Comparison of ENCODE assay signal across 8 mouse cellular contexts in genomic region chr16:35541117-35541641, GRCm38 (mm10). TPM values are rescaled to one million over a fixed set of nuclear protein-coding genes. Genes with fewer than 3 reads are reported as not detected.
DNase-seq lines count a peak whose midpoint lies in the region; ATAC-seq and TF ChIP-seq lines count a peak whose summit lies in the region.

Gene Sema5b (plus strand): TSS chr16:35541145.

- H3K4me3 ChIP-seq in heart, adult 2 months: peak within 1 kb of the TSS; percentile 51
- H3K4me3 ChIP-seq in heart, embryonic 11.5 days (ENCODE audit: low read depth, low read length): peak within 1 kb of the TSS; percentile 62
- peak within 1 kb of the TSS; percentile 64 for H3K4me3 ChIP-seq in kidney, embryonic 15.5 days (replicated peaks)
- H3K4me3 ChIP-seq in limb, embryonic 15.5 days: peak within 1 kb of the TSS; percentile 57
- peak within 1 kb of the TSS; percentile 76 for H3K4me3 ChIP-seq in neural tube, embryonic 14.5 days (ENCODE audit: low read depth, low read length)

- TF ChIP-seq POLR2A in heart, adult 2 months (IDR thresholded peaks at IDR 0.05; ENCODE audit: insufficient read depth, low read depth, low read length): no peak

- H3K27me3 ChIP-seq in heart, adult 2 months (ENCODE audit: control insufficient read depth, insufficient read depth, low read length): peaks cover 9% of the 10 kb centered on the region
- peaks cover 70% of the 10 kb centered on the region for H3K27me3 ChIP-seq in heart, embryonic 11.5 days (ENCODE audit: control insufficient read depth, insufficient read depth, low read length)
- H3K27me3 ChIP-seq in kidney, embryonic 15.5 days: peaks cover 83% of the 10 kb centered on the region
- H3K27me3 ChIP-seq in limb, embryonic 15.5 days: peaks cover 80% of the 10 kb centered on the region
- H3K27me3 ChIP-seq in neural tube, embryonic 14.5 days (ENCODE audit: control insufficient read depth, insufficient read depth, low read length): no peaks in the 10 kb centered on the region

- H3K4me1 ChIP-seq in heart, adult 2 months (ENCODE audit: control insufficient read depth, insufficient read depth, low read length): peaks cover 4% of the 10 kb centered on the region
- peaks cover 13% of the 10 kb centered on the region for H3K4me1 ChIP-seq in heart, embryonic 11.5 days (ENCODE audit: control insufficient read depth, insufficient read depth, low read length)
- H3K4me1 ChIP-seq in kidney, embryonic 15.5 days: peaks cover 35% of the 10 kb centered on the region
- H3K4me1 ChIP-seq in limb, embryonic 15.5 days: peaks cover 30% of the 10 kb centered on the region
- H3K4me1 ChIP-seq in neural tube, embryonic 14.5 days (ENCODE audit: control insufficient read depth, insufficient read depth, low read length): peaks cover 7% of the 10 kb centered on the region; the same call in 1 of the 2 replicates

- peak; percentile 24 to 51 for DNase-seq in heart, adult 2 months
- DNase-seq in heart, postnatal 25 days (ENCODE audit: low spot score): no peak
- peak; percentile 89 for DNase-seq in embryo, embryonic 11 days
- DNase-seq in natural killer cell, adult 2 months (ENCODE audit: low spot score in 2 of 2): no peak

- intact Hi-C loops in heart, adult 2 months (cut with DNase I): loop anchor here (5.0 to 10.0 kb wide), 3 partner anchors 119 to 274 kb away; no protein-coding TSS in a partner anchor
- intact Hi-C loops in heart, postnatal 25 days (cut with DNase I): loop anchor here (2.0 to 10.0 kb wide), 4 partner anchors 51 to 276 kb away; no protein-coding TSS in a partner anchor

- H3K79me2 ChIP-seq in heart, adult 2 months (replicated peaks; ENCODE audit: control insufficient read depth, insufficient read depth, low read length): no peaks in the 10 kb centered on the region

- H3K36me3 ChIP-seq in heart, adult 2 months (ENCODE audit: control insufficient read depth, insufficient read depth, low read length): no peaks in the 10 kb centered on the region
- no peaks in the 10 kb centered on the region for H3K36me3 ChIP-seq in heart, embryonic 11.5 days (ENCODE audit: control insufficient read depth, insufficient read depth, low read length)
- no peaks in the 10 kb centered on the region for H3K36me3 ChIP-seq in kidney, embryonic 15.5 days
- no peaks in the 10 kb centered on the region for H3K36me3 ChIP-seq in limb, embryonic 15.5 days
- H3K36me3 ChIP-seq in neural tube, embryonic 14.5 days (ENCODE audit: control insufficient read depth, insufficient read depth, low read length): no peaks in the 10 kb centered on the region

- H3K4me2 ChIP-seq in heart, embryonic 11.5 days: peak within 1 kb of the TSS; percentile 99
- H3K4me2 ChIP-seq in kidney, embryonic 15.5 days: peak within 1 kb of the TSS; percentile 99
- peak within 1 kb of the TSS; percentile 99 for H3K4me2 ChIP-seq in limb, embryonic 15.5 days
- H3K4me2 ChIP-seq in neural tube, embryonic 14.5 days (ENCODE audit: low read depth, low read length): peak within 1 kb of the TSS; percentile 86

- H3K9ac ChIP-seq in heart, adult 2 months (ENCODE audit: low read depth, low read length): peak within 1 kb of the TSS; percentile 39
- H3K9ac ChIP-seq in heart, embryonic 11.5 days (ENCODE audit: low read depth, low read length): peak within 1 kb of the TSS; percentile 58; the same call in 1 of the 2 replicates
- H3K9ac ChIP-seq in kidney, embryonic 15.5 days: peak within 1 kb of the TSS; percentile 55
- H3K9ac ChIP-seq in limb, embryonic 15.5 days: peak within 1 kb of the TSS; percentile 39
- H3K9ac ChIP-seq in neural tube, embryonic 14.5 days (replicated peaks; ENCODE audit: low read depth, low read length): peak within 1 kb of the TSS; percentile 66

- TF ChIP-seq EP300 in heart, adult 2 months (IDR thresholded peaks at IDR 0.05; ENCODE audit: insufficient read depth, low read depth, low read length): no peak

- TF ChIP-seq CTCF in heart, adult 2 months (IDR thresholded peaks at IDR 0.05): peak; percentile 59

- ATAC-seq in heart, embryonic 11.5 days (replicated peaks; ENCODE audit: insufficient number of reproducible peaks, low FRiP score, low TSS enrichment): peak; percentile 62; the same call in 1 of the 2 replicates
- ATAC-seq in kidney, embryonic 15.5 days (replicated peaks; ENCODE audit: low FRiP score): peak; percentile 86
- peak; percentile 81 for ATAC-seq in limb, embryonic 15.5 days (ENCODE audit: insufficient number of reproducible peaks, low FRiP score, low TSS enrichment, low read depth)
- peak; percentile 87 for ATAC-seq in neural tube, embryonic 14.5 days (ENCODE audit: low read depth)

- under 1% methylated on average over 50 of the region's 54 CpGs for WGBS in heart, adult 2 months
- 1% methylated on average over 51 of the region's 54 CpGs for WGBS in heart, embryonic 11.5 days (ENCODE audit: insufficient replicate concordance)
- WGBS in kidney, embryonic 15.5 days: under 1% methylated on average over 47 of the region's 54 CpGs
- 0% methylated on average over 46 of the region's 54 CpGs for WGBS in limb, embryonic 15.5 days
- under 1% methylated on average over 42 of the region's 54 CpGs for WGBS in neural tube, embryonic 14.5 days

- no peaks in the 10 kb centered on the region for H3K9me3 ChIP-seq in heart, embryonic 11.5 days (replicated peaks; ENCODE audit: control insufficient read depth, low read length)
- H3K9me3 ChIP-seq in kidney, embryonic 15.5 days (replicated peaks): no peaks in the 10 kb centered on the region
- no peaks in the 10 kb centered on the region for H3K9me3 ChIP-seq in limb, embryonic 15.5 days
- H3K9me3 ChIP-seq in neural tube, embryonic 14.5 days (ENCODE audit: control insufficient read depth, low read length): no peaks in the 10 kb centered on the region

- H3K27ac ChIP-seq in heart, adult 2 months: no peak within 1 kb of the TSS
- no peak within 1 kb of the TSS for H3K27ac ChIP-seq in heart, embryonic 11.5 days (ENCODE audit: low read depth, low read length)
- H3K27ac ChIP-seq in kidney, embryonic 15.5 days: 0 out of 2 replicates have a peak within 1 kb of the TSS, but pooled peaks have one; percentile 37
- 0 out of 2 replicates have a peak within 1 kb of the TSS, but pooled peaks have one; percentile 17 for H3K27ac ChIP-seq in limb, embryonic 15.5 days
- H3K27ac ChIP-seq in neural tube, embryonic 14.5 days (ENCODE audit: low read depth, low read length): peak within 1 kb of the TSS; percentile 61

RNA-seq across cellular contexts. Expression of gene Sema5b, which starts in this region (rescaled TPM):
- total RNA-seq in heart, adult 2 months (2021): 1 to 10 TPM; 1.8 to 3.0 TPM
- polyA plus RNA-seq in heart, adult 2 months (2012; rRNA removed): 0.23 and 1.5 TPM in 2 replicates
- 1 to 10 TPM in 1 of 2 experiments, under 1 TPM in 1; 0.91 to 1.1 TPM for total RNA-seq in heart, postnatal 25 days (2021)
- polyA plus RNA-seq in heart, embryonic 11.5 days (2014; fragmentation: Nextera tagmentation; extraction: Ambion mirVana): 2.6 and 2.9 TPM in 2 replicates
- 6.2 and 6.8 TPM in 2 replicates for polyA plus RNA-seq in kidney, embryonic 15.5 days (2015; fragmentation: Nextera tagmentation; extraction: Ambion mirVana)
- polyA plus RNA-seq in limb, embryonic 15.5 days (2015; fragmentation: Nextera tagmentation; extraction: Ambion mirVana): 4.5 and 5.0 TPM in 2 replicates
- 18.1 and 21.4 TPM in 2 replicates for polyA plus RNA-seq in neural tube, embryonic 14.5 days (2014; fragmentation: Nextera tagmentation; extraction: Ambion mirVana)

Comparison
In these comparisons a context has a peak if more than half of its experiments do, and no peak if none do; other contexts are left out.
1. DNase-seq: peak in heart, adult 2 months (2 of 2) and embryo, embryonic 11 days (single experiment); none in heart, postnatal 25 days (single experiment) and natural killer cell, adult 2 months (0 of 2).
2. H3K27ac ChIP-seq: peak in kidney, embryonic 15.5 days (single experiment), limb, embryonic 15.5 days (single experiment) and neural tube, embryonic 14.5 days (single experiment); none in heart, adult 2 months (single experiment) and heart, embryonic 11.5 days (single experiment).
3. Peak in every context shown above with its lines, with median percentiles within 50 percentile points of each other: H3K4me3 ChIP-seq, H3K9ac ChIP-seq, ATAC-seq and H3K4me2 ChIP-seq.